Mouse (Mus musculus) left cerebral cortex, postnatal 36 days (tissue): ENCODE measurements around the gene Magi1. TPM values are rescaled to one million over a fixed set of nuclear protein-coding genes. Genes with fewer than 3 reads are reported as not detected.

ENCODE experiments used
- DNase-seq, 2 experiments: peaks; one replicate each; pipeline ENCODE4 v3.0.0; 2021 to 2022; ENCODE audit warnings: low spot score in 2 of 2, mixed read lengths in 1 of 2
- intact Hi-C: fragments of 180-260 bp; cut with DNase I; formaldehyde crosslinking; loops from one replicate; pipeline ENCODE4 v1.15.1; 2025
- total RNA-seq, 2 experiments: library from RNA; stranded (reverse); gene quantifications; 2 replicates each; pipeline ENCODE4 v1.2.3; 2021

The Magi1 gene
- total RNA-seq, 2 experiments from 2014 or later, result 81.0 to 87.5 TPM

GRCm38 (mm10) chr6:94134159-94134558, 149.6 kb downstream of the Magi1 start:
- DNase-seq, result no peak
- intact Hi-C loops, result no loop called here

GRCm38 (mm10) chr6:94131999-94132398, 151.7 kb downstream of the Magi1 start:
- intact Hi-C loops, result no loop called here
- DNase-seq, result no peak

- intact Hi-C loops, result no loop called here
- no peak for DNase-seq
Measured at GRCm38 (mm10) chr6:94130389-94130788, 153.3 kb downstream of the Magi1 start.

DNA sequence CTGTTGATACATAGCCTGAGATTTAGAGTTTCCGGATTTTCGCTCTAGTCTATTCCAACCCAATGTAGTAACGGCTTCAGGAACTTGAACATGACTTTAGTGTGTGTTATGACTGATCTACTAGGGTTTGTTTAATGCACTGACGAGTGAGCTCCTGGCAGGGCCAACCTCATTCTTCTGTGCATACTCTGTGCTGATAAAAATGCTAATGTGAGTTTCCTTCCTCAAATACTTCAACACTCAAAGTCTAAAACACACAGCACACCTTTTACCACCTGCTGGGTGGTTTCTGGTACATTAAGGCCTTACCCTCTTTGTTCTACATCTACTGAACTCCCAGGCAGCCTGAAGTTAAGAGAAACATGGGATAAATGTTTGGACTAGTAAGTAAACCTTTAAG, 157.0 kb downstream of the Magi1 start:
- intact Hi-C loops, result no loop called here
- no peak for DNase-seq

DNA sequence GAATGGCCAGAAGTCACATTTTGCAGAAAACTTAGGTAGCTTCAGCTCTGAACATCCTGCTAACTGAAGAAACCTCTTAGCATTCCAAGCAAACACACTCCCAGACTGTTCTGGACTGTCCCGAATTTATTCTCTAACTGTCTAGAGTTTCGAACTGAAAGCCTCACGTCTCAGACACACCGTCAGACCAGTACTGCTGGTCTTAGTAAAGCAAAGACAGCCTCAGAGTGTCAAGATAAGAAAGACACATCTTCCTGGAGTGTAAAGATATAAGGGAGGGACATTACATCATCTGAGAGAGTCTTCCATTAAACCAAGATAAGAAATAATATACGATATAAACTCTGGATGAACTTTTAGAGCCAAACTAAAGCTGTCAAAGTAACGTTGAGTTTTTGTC, 158.6 kb downstream of the Magi1 start:
- no peak for DNase-seq
- intact Hi-C loops, result no loop called here

DNA sequence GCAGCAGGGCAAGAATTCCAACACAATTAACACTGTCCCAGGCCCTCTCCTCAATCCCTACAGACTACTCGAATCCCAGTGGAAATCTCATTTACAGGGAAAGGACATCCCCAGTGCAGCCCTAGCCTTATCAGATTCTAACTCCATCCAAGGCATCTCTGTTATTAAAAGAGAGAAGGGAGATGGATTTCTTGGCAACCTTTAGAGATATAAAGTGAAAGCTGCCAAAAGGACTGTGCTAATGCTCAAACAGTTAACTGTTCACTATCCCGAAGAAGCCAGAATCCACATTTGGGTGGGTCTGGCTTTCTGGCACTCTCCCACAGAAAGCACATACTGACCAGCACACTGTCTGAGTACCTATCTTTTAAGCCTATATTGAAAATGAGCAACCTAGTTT, 159.4 kb downstream of the Magi1 start:
- DNase-seq, result no peak
- intact Hi-C loops, result no loop called here

- intact Hi-C loops, result no loop called here
Measured at GRCm38 (mm10) chr6:94122566-94123150, 161.1 kb downstream of the Magi1 start.

GRCm38 (mm10) chr6:94121488-94121887, 162.2 kb downstream of the Magi1 start:
- intact Hi-C loops, result no loop called here
- DNase-seq, result no peak

More at GRCm38 (mm10) chr6:94122566-94123150, 161.1 kb downstream of the Magi1 start:
- no peak for DNase-seq

GRCm38 (mm10) chr6:94116434-94117432, 167.0 kb downstream of the Magi1 start:
- DNase-seq, result no peak
- intact Hi-C loops, result no loop called here

DNA sequence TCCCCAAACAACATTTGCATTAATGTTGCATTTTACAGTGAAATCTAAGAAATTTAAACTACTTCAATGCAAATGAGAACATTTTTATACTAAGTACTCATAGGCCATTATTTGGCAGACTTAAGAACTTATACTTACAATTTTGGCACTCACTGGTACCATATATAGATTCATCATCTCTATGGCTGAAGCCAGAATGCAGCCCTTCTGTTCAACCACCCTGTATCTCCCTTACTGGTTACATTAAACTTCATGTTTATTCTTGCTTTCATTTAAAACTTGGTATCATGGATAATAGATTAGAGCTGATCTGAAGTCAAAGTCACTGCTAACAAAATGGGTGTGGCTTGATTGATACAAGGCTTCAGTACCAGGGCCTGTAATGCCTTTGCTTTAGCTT, 171.9 kb downstream of the Magi1 start:
- no peak for DNase-seq
- intact Hi-C loops, result no loop called here

GRCm38 (mm10) chr6:94107401-94108107, 176.2 kb downstream of the Magi1 start:
- intact Hi-C loops, result no loop called here
- no peak for DNase-seq

- intact Hi-C loops, result no loop called here
- no peak for DNase-seq
Measured at GRCm38 (mm10) chr6:94103581-94103980, 180.1 kb downstream of the Magi1 start.

DNA sequence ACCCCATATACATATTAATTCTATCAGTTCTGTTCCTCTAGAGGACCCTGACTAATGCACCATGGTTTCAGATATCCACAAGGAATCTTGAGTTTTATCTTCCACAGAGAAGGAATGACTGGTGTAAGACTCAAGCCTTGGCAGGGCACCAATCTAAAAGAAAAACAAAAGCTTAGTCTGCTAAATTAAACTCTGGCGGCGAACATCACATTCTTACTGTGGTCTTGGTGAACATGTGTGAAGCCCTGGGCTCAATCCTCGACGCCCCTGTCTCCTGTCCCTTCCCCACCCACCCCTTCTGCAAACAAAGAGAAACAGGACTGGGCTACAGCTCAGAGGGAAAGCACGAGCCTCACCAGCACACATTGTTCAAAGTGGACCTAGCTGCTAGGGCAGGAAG, 182.5 kb downstream of the Magi1 start:
- intact Hi-C loops, result no loop called here
- DNase-seq, result no peak

GRCm38 (mm10) chr6:94094924-94095685, 188.6 kb downstream of the Magi1 start:
- no peak for DNase-seq
- intact Hi-C loops, result no loop called here

- intact Hi-C loops, result no loop called here
- DNase-seq, result no peak
Measured at GRCm38 (mm10) chr6:94092969-94093597, 190.6 kb downstream of the Magi1 start.

DNA sequence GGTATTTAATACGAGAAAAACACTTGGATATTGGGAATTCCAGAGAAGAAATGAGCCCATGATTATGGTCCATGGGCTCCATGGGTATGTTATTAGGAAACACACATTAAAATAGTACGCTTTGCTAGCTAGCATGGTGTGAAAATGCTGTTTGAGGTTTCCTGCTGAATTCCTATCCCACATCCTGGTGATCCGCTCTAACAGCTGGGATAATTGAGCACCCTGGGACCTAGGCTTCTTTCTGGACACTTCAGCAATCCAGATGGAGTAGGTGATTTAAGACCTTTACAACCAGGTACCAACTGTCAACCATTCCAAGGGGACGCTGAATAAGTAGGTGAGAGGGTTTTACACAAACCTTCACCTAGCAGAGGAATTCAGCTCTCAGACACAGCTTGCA, 191.2 kb downstream of the Magi1 start:
- DNase-seq, result no peak
- intact Hi-C loops, result no loop called here

DNA sequence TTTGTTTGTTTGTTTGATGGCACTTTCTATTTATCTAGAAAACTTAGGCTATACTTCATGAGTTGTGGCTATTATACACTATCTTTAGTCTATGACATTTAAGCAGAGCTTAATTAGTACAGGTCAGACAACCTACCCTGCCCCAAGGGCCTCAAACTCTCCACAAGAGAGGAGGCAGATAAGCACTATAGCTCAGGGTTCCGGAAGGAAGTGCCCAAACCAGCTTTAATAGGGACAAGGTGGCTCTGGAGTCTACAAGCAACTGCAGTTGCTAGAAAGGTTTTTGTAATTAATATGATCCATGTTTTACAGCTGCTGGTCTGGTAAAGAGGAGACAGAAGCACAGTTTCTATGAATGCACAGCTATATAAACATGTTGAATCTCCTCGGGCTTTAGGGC, 196.9 kb downstream of the Magi1 start:
- DNase-seq, result no peak
- intact Hi-C loops, result loop anchor here (10.0 kb wide), 1 partner anchor 898 kb away; no protein-coding TSS in a partner anchor

DNA sequence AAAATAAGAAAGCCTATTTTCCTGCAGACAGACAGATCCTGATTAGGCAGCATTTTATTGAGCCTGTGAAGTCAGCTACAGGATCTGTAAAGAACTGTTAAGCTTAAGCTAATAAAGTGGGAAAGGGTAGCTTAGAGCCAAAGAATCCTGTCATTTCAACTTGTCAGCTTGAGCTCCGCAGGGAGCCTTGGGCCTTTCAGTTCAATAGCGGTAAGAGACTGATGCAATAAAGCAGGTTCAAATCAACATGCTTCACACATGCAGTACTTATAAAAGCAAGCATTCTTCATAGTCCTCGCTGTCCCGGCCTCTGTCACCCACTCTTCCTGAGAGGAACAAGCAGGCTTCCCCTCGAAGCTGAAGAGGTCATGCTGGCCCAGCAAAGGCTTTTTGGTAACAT, 199.0 kb downstream of the Magi1 start:
- intact Hi-C loops, result loop anchor here (5.0 to 10.0 kb wide), 4 partner anchors 58 to 900 kb away; partner anchors contain the start of gene Magi1
- no peak for DNase-seq

DNA sequence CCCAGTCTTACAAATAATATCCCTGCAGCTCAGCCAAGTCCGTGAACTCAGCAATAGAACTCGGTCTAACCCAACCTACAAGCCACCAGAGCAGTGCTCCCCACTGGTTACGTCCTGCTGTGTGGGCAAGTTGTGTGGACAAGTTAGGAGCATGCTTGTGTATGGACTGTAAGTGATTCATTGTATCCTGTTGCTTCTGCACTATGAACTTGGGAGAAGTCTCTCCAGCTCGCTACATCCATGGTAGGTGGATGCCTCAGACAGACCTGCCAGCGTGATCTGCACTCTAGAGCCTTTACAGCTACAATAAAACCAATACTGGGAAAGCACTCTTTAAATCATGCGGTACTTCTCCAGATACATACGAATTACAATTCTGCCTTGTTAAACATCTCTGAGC, 200.3 kb downstream of the Magi1 start:
- no peak for DNase-seq
- intact Hi-C loops, result loop anchor here (5.0 to 10.0 kb wide), 4 partner anchors 59 to 901 kb away; partner anchors contain the start of gene Magi1
